Mouse (Mus musculus) megakaryocyte, embryonic 14.5 days (primary cell): ENCODE results near the gene Dclre1a. TPM values are rescaled to one million over a fixed set of nuclear protein-coding genes. Genes with fewer than 3 reads are reported as not detected.
"Not testable (repeated sequence)": the region's sequence is repeated elsewhere in the genome, so short reads cannot be mapped to it uniquely, and the experiment has no call there.

Experiments used
- H3K27me3 ChIP-seq: replicated peaks from 2 replicates; pipeline ENCODE3; 2012; ENCODE audit warnings: inconsistent platforms
- H3K36me3 ChIP-seq: replicated peaks from 2 replicates; pipeline ENCODE3; 2012; ENCODE audit warnings: low read length, inconsistent platforms, mixed read lengths
- H3K4me1 ChIP-seq: 2 replicates; pipeline ENCODE4 v1.6.1; 2012; ENCODE audit warnings: inconsistent platforms
- H3K4me3 ChIP-seq: replicated peaks from 2 replicates; pipeline ENCODE3; 2012; ENCODE audit warnings: moderate library complexity, mild to moderate bottlenecking, inconsistent platforms
- H3K9me3 ChIP-seq: 2 replicates; pipeline ENCODE4 v1.6.1; 2012; ENCODE audit warnings: inconsistent platforms
- FLI1 ChIP-seq: IDR thresholded peaks from 2 replicates; pipeline ENCODE4 v1.6.1; 2012; ENCODE audit warnings: low read length, inconsistent platforms, mixed read lengths
- GATA1 ChIP-seq: IDR thresholded peaks from 3 replicates; pipeline ENCODE4 v1.6.1; 2012; ENCODE audit warnings: mixed read lengths, low read length, inconsistent platforms, borderline replicate concordance
- polyA plus RNA-seq: library from polyadenylated mRNA; stranded (reverse); fragments of >175 nt; gene quantifications from 2 replicates; pipeline ENCODE4 v1.2.3, GENCODE M21; 2012; ENCODE audit warnings: low replicate concordance; ENCODE audit not compliant: insufficient read depth

Gene Dclre1a
- polyA plus RNA-seq, 1 experiment = 0.75 TPM

GRCm38 (mm10) chr19:56534337-56534736 is 13.7 kb downstream of the Dclre1a start:
- Histone ChIP-seq H3K36me3 (peaks cover 84% of the 10 kb centered on the region), H3K9me3 (no peaks in the 10 kb centered on the region), H3K4me3 (no peak overlapping the region), H3K27me3 (no peaks in the 10 kb centered on the region), H3K4me1 (peaks cover 11% of the 10 kb centered on the region)
- TF ChIP-seq FLI1 (no peak), GATA1 (no peak)

GRCm38 (mm10) chr19:56533291-56534071 is 14.5 kb downstream of the Dclre1a start:
- TF ChIP-seq GATA1 (no peak), FLI1 (no peak)
- H3K4me3 ChIP-seq = no peak overlapping the region
- H3K27me3 ChIP-seq = no peaks in the 10 kb centered on the region
- H3K9me3 ChIP-seq = no peaks in the 10 kb centered on the region
- H3K36me3 ChIP-seq = peaks cover 75% of the 10 kb centered on the region
- H3K4me1 ChIP-seq = peaks cover 11% of the 10 kb centered on the region

DNA sequence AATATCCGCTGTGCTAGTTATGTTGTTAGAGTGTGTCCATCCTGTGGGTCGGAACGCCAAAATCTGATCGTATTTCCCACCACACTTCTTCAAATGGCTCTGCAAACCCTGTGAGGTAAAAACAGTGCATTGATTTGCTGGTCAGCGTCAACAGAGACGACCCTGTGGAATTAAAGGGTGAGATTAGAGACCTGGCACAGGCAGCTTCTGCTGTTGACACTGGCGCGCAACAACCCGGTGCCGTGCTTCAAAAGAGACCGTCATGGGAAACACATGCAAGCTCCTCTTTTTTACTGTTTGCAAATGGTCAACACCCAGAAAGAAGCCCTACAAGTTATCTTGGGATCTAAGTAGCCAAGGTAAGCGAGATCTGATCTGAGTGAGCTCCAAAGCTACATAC is 16.8 kb downstream of the Dclre1a start:
- no peak overlapping the region for H3K4me3 ChIP-seq
- TF ChIP-seq GATA1 (no peak), FLI1 (no peak)
- H3K36me3 ChIP-seq = peaks cover 53% of the 10 kb centered on the region
- no peaks in the 10 kb centered on the region for H3K27me3 ChIP-seq
- H3K9me3 ChIP-seq = no peaks in the 10 kb centered on the region
- H3K4me1 ChIP-seq = peaks cover 11% of the 10 kb centered on the region

DNA sequence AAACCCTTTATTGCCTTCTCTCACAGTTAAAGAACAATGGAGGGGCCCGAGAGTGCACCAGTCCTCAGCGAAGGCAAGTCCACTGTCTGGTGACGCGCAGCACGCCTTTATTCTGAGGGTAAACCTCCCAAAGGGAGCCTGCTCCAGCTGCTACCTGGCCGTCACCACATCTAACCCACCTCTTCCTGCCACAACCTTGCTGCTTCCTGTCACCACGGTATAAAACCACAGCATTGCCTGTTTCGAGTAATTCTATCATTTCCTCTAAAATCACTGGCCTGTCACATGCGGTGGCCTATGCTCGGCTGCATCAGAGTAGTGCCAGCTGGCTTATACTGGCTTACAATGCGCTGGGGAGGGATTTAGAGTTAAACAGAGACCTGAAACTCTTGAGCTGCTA is 17.5 kb downstream of the Dclre1a start:
- peaks cover 11% of the 10 kb centered on the region for H3K4me1 ChIP-seq
- peaks cover 45% of the 10 kb centered on the region for H3K36me3 ChIP-seq
- H3K9me3 ChIP-seq, H3K4me3 ChIP-seq, H3K27me3 ChIP-seq: not testable (repeated sequence)

GRCm38 (mm10) chr19:56519408-56519807 is 28.6 kb downstream of the Dclre1a start:
- H3K36me3 ChIP-seq, H3K9me3 ChIP-seq, H3K27me3 ChIP-seq, H3K4me3 ChIP-seq, H3K4me1 ChIP-seq: not testable (repeated sequence)

- not testable (repeated sequence) for H3K4me3 ChIP-seq, H3K27me3 ChIP-seq
Observed at GRCm38 (mm10) chr19:56513527-56513926, 34.5 kb downstream of the Dclre1a start.

GRCm38 (mm10) chr19:56511207-56511606 is 36.8 kb downstream of the Dclre1a start:
- H3K4me3 ChIP-seq, H3K36me3 ChIP-seq, H3K9me3 ChIP-seq, H3K4me1 ChIP-seq, H3K27me3 ChIP-seq: not testable (repeated sequence)

More at GRCm38 (mm10) chr19:56513527-56513926, 34.5 kb downstream of the Dclre1a start:
- not testable (repeated sequence) for H3K9me3 ChIP-seq, H3K4me1 ChIP-seq, H3K36me3 ChIP-seq

DNA sequence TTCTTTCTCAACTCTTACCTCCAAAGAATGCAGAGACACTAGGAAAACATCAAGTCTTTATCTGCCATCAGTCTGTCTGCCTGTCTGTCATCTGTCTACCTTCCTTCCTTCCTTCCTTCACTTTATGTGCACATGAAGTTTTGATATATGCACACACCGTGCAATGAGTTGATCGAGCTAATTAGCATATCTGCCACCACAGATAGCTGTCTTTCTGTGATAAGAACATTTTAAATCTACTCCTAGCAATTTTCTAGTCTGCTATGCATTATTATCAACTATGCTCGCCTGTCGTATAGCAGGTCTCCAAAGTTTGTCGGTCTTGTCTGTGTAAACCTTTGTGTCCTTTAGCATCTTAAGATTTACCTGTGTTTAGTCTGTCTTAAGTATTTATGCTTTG is 44.5 kb downstream of the Dclre1a start:
- H3K36me3 ChIP-seq, H3K9me3 ChIP-seq, H3K27me3 ChIP-seq, H3K4me3 ChIP-seq, H3K4me1 ChIP-seq: not testable (repeated sequence)

DNA sequence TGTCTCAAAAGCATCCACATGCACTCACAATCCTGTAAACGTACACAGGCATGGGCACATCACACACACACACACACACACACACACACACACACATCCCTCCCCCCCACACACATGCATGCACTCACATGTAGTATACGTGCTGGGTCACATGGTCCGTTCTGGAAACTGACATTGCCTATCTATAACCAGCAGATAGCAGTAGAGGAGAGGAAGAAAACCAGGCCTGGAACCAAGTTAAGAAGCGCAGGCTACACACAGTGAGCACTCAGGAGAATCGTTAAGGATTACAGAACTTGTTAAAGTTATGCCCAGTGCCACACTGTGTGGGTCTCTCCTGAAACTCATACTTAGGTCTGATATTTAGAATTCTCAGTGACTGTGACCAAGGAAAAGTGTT is 45.0 kb downstream of the Dclre1a start:
- not testable (repeated sequence) for H3K4me1 ChIP-seq, H3K36me3 ChIP-seq, H3K27me3 ChIP-seq, H3K4me3 ChIP-seq, H3K9me3 ChIP-seq

DNA sequence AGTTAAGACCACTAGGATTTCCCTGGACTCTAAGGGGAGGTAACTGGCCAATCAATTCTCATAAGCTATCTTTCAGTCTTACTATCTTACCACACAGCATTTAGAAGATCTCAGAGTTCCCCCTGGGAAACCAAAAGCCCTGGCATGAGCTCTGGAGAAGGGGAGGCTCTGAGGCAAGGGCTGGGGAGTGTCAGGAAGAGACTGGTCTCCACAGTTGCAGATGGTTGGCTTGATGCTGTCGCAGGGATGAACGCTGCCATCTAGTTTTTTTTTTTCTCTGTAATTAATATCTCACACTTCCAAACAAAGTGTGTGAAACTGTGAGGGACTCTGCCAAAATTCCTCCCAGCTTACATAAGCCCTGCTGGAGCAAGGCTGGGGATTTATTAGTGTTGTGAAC is 53.9 kb downstream of the Dclre1a start:
- not testable (repeated sequence) for H3K4me1 ChIP-seq, H3K4me3 ChIP-seq, H3K36me3 ChIP-seq, H3K9me3 ChIP-seq
- peaks cover 13% of the 10 kb centered on the region for H3K27me3 ChIP-seq

- Histone ChIP-seq H3K9me3 (no peaks in the 10 kb centered on the region), H3K36me3 (no peaks in the 10 kb centered on the region), H3K27me3 (peaks cover 18% of the 10 kb centered on the region), H3K4me3 (no peak overlapping the region), H3K4me1 (peaks cover 9% of the 10 kb centered on the region)
- no peak for TF ChIP-seq FLI1
- no peak for TF ChIP-seq GATA1
Observed at GRCm38 (mm10) chr19:56489601-56490000, 58.4 kb downstream of the Dclre1a start.
